Mouse (Mus musculus): ENCODE measurements around the gene Tomm40. TPM values are rescaled to one million over a fixed set of nuclear protein-coding genes. Genes with fewer than 3 reads are reported as not detected.
A peak's percentile ranks its signal among the peaks of the same experiment; 100 is the strongest.

Tomm40 gene
- total and polyA plus RNA-seq, 2 experiments from 2014 or later: 113 to 147 TPM

DNA sequence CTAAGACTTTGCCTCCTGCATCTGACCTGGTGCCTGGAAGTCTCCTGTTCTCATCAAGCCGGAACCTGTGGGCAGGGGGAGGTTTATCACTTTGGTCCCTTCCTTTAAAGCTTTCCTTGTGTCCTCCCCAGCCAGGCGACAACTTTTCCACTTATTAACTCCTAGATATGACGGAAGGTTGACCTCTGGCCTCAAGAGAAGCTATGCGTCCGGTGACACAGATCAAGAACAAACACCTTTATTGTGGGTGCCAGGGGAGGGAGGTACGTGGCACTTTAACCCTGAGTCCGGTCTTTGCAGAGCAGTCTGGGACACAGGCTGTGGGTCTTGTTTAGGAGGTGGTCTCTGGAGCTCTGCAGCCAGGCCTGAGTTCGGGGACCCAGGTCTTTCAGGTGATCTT is 37.4 kb downstream of the Tomm40 start, which contains the start of gene Apoc2:
TSS of gene Apoc2 (minus strand) at position 70 of the 400 bp plus-strand sequence.
- no peaks in the 10 kb centered on the region for H3K9me3 ChIP-seq (ENCODE audit: low read length)
- no peaks in the 10 kb centered on the region for H3K36me3 ChIP-seq (ENCODE audit: insufficient read depth)
- 81% methylated on average over 8 of the region's 8 CpGs for WGBS
- H3K9ac ChIP-seq: no peak within 1 kb of the TSS
- no peak for TF ChIP-seq CTCF (IDR thresholded peaks at IDR 0.05; ENCODE audit: low read depth)
- ATAC-seq (no peak), DNase-seq (no peak)
- H3K4me1 ChIP-seq (ENCODE audit: insufficient read depth): no peaks in the 10 kb centered on the region
- no peak within 1 kb of the TSS for H3K4me3 ChIP-seq (ENCODE audit: low read depth, low read length)
- H3K27me3 ChIP-seq (ENCODE audit: insufficient read depth, low read length): no peaks in the 10 kb centered on the region
- H3K27ac ChIP-seq (ENCODE audit: low read depth, low read length): no peak within 1 kb of the TSS
- no peak within 1 kb of the TSS for H3K4me2 ChIP-seq (ENCODE audit: low read depth)

DNA sequence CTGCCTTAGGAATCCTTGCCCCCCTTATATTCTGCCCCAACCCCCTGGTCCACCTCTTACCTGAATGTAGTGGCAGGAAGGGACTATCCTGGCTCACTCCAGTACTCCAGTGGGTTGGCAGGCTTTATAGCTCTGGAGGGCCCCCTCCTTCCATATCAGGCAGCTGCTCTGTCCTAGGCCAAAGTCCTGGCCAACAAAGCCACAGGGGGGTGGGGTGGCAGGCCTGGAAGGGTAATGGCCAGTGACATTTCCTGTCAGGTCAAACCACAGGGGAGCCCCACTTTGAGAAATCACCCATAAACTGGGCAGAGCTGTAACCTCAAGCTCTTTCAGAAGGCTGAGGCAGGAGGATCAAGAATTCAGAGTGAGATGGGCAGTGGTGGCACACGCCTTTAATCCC is 38.6 kb downstream of the Tomm40 start:
- H3K4me3 ChIP-seq (ENCODE audit: low read depth, low read length): no peak overlapping the region
- no peaks in the 10 kb centered on the region for H3K9me3 ChIP-seq (ENCODE audit: low read length)
- 80% methylated on average over 1 of the region's 1 CpGs for WGBS
- no peaks in the 10 kb centered on the region for H3K27me3 ChIP-seq (ENCODE audit: insufficient read depth, low read length)
- no peak for ATAC-seq
- no peak for DNase-seq
- no peak overlapping the region for H3K4me2 ChIP-seq (ENCODE audit: low read depth)
- TF ChIP-seq CTCF (IDR thresholded peaks at IDR 0.05; ENCODE audit: low read depth): no peak
- H3K9ac ChIP-seq: no peak overlapping the region
- H3K36me3 ChIP-seq (ENCODE audit: insufficient read depth): no peaks in the 10 kb centered on the region
- no peak overlapping the region for H3K27ac ChIP-seq (ENCODE audit: low read depth, low read length)
- no peaks in the 10 kb centered on the region for H3K4me1 ChIP-seq (ENCODE audit: insufficient read depth)

DNA sequence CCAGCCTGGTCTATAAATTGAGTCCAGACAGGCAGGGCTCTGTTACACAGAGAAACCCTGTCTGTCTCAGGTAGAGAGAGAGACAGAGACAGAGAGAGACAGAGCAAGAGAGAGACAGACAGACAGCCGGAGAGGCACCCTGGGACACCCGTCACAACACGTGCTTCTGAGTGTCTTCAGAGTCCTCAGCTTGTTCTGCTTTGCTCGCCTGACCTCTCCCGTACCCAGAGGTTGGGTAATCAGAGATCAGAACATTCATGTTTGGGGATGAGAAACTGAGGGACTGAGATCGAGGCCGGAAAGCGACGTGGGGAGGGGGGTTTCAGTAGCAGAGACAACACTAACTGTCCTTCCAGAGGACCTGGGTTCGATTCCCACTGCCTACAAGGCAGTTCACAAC is 39.4 kb downstream of the Tomm40 start:
- ATAC-seq: no peak
- H3K4me2 ChIP-seq (ENCODE audit: low read depth): no peak overlapping the region
- H3K4me1 ChIP-seq (ENCODE audit: insufficient read depth): no peaks in the 10 kb centered on the region
- no peaks in the 10 kb centered on the region for H3K27me3 ChIP-seq (ENCODE audit: insufficient read depth, low read length)
- no peak overlapping the region for H3K27ac ChIP-seq (ENCODE audit: low read depth, low read length)
- WGBS: 88% methylated on average over 10 of the region's 10 CpGs
- DNase-seq: no peak
- no peak overlapping the region for H3K9ac ChIP-seq
- no peaks in the 10 kb centered on the region for H3K9me3 ChIP-seq (ENCODE audit: low read length)
- no peaks in the 10 kb centered on the region for H3K36me3 ChIP-seq (ENCODE audit: insufficient read depth)
- no peak for TF ChIP-seq CTCF (IDR thresholded peaks at IDR 0.05; ENCODE audit: low read depth)
- no peak overlapping the region for H3K4me3 ChIP-seq (ENCODE audit: low read depth, low read length)

DNA sequence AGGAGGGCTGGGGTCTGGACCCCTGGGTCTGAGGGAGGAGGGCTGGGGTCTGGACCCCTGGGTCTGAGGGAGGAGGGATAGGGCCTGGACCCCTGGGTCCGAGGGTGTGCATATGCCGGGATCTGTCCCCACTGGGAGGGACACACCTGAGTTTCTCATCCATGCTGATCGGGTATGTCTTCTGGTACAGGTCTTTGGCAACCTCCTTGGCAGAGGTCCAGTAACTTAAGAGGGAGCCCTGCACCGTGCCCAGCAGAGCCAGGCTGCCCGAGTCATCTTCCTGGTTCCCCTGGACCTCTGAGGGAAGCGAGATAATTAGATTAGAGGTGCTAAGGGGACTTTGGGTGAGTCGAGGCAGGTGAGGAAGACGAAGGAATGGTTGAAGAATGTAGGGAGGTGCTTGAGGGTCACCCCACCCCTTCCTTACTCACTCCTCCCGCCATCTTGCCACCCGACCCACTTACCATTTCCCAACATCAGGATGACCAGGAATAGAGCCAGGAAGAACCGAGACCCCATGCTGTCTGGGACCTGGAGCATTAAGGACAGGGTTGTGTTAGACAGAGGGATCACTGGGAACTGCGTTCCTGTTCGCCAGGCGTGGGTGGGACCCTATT is 42.0 kb downstream of the Tomm40 start:
- Histone ChIP-seq H3K36me3 (ENCODE audit: insufficient read depth) (no peaks in the 10 kb centered on the region), H3K27ac (ENCODE audit: low read depth, low read length) (no peak overlapping the region), H3K9me3 (ENCODE audit: low read length) (no peaks in the 10 kb centered on the region), H3K4me1 (ENCODE audit: insufficient read depth) (no peaks in the 10 kb centered on the region), H3K4me3 (ENCODE audit: low read depth, low read length) (no peak overlapping the region), H3K27me3 (ENCODE audit: insufficient read depth, low read length) (no peaks in the 10 kb centered on the region), H3K4me2 (ENCODE audit: low read depth) (no peak overlapping the region), H3K9ac (no peak overlapping the region)
- DNase-seq: no peak
- WGBS: 69% methylated on average over 14 of the region's 14 CpGs
- TF ChIP-seq CTCF (IDR thresholded peaks at IDR 0.05; ENCODE audit: low read depth): no peak
- no peak for ATAC-seq

- no peak overlapping the region for H3K4me2 ChIP-seq (ENCODE audit: low read depth)
- DNase-seq: no peak
- no peak overlapping the region for H3K27ac ChIP-seq (ENCODE audit: low read depth, low read length)
- H3K9ac ChIP-seq: no peak overlapping the region
- H3K4me1 ChIP-seq (ENCODE audit: insufficient read depth): no peaks in the 10 kb centered on the region
- no peak overlapping the region for H3K4me3 ChIP-seq (ENCODE audit: low read depth, low read length)
- TF ChIP-seq CTCF (IDR thresholded peaks at IDR 0.05; ENCODE audit: low read depth): no peak
- ATAC-seq: no peak
- WGBS: 68% methylated on average over 10 of the region's 10 CpGs
- H3K9me3 ChIP-seq (ENCODE audit: low read length): no peaks in the 10 kb centered on the region
- no peaks in the 10 kb centered on the region for H3K27me3 ChIP-seq (ENCODE audit: insufficient read depth, low read length)
- no peaks in the 10 kb centered on the region for H3K36me3 ChIP-seq (ENCODE audit: insufficient read depth)
Measured at GRCm38 (mm10) chr7:19671511-19671910, 43.7 kb downstream of the Tomm40 start.

GRCm38 (mm10) chr7:19668947-19669721 is 46.1 kb downstream of the Tomm40 start:
- H3K9ac ChIP-seq: no peak overlapping the region
- DNase-seq (peak; percentile 92), ATAC-seq (peak; percentile 77)
- H3K27me3 ChIP-seq (ENCODE audit: insufficient read depth, low read length): no peaks in the 10 kb centered on the region
- H3K4me2 ChIP-seq (ENCODE audit: low read depth): peak overlapping the region; percentile 27; the same call in 1 of the 2 replicates
- H3K27ac ChIP-seq (ENCODE audit: low read depth, low read length): peak overlapping the region; percentile 80
- 3% methylated on average over 10 of the region's 10 CpGs for WGBS
- H3K4me1 ChIP-seq (ENCODE audit: insufficient read depth): no peaks in the 10 kb centered on the region
- TF ChIP-seq CTCF (IDR thresholded peaks at IDR 0.05; ENCODE audit: low read depth): peak; percentile 96
- H3K4me3 ChIP-seq (ENCODE audit: low read depth, low read length): no peak overlapping the region
- no peaks in the 10 kb centered on the region for H3K36me3 ChIP-seq (ENCODE audit: insufficient read depth)
- no peaks in the 10 kb centered on the region for H3K9me3 ChIP-seq (ENCODE audit: low read length)

GRCm38 (mm10) chr7:19667434-19667833 is 47.8 kb downstream of the Tomm40 start:
- Histone ChIP-seq H3K9ac (no peak overlapping the region), H3K4me1 (ENCODE audit: insufficient read depth) (peaks cover 10% of the 10 kb centered on the region), H3K36me3 (ENCODE audit: insufficient read depth) (peaks cover 5% of the 10 kb centered on the region; the same call in 1 of the 2 replicates), H3K4me3 (ENCODE audit: low read depth, low read length) (no peak overlapping the region), H3K9me3 (ENCODE audit: low read length) (no peaks in the 10 kb centered on the region), H3K27ac (ENCODE audit: low read depth, low read length) (no peak overlapping the region), H3K27me3 (ENCODE audit: insufficient read depth, low read length) (no peaks in the 10 kb centered on the region), H3K4me2 (ENCODE audit: low read depth) (no peak overlapping the region)
- DNase-seq: no peak
- no peak for TF ChIP-seq CTCF (IDR thresholded peaks at IDR 0.05; ENCODE audit: low read depth)
- ATAC-seq: no peak
- 87% methylated on average over 2 of the region's 2 CpGs for WGBS

Measured in forebrain, postnatal 0 days (tissue).